Comparison of ENCODE assay signal across 9 mouse cellular contexts in the genomic region with DNA sequence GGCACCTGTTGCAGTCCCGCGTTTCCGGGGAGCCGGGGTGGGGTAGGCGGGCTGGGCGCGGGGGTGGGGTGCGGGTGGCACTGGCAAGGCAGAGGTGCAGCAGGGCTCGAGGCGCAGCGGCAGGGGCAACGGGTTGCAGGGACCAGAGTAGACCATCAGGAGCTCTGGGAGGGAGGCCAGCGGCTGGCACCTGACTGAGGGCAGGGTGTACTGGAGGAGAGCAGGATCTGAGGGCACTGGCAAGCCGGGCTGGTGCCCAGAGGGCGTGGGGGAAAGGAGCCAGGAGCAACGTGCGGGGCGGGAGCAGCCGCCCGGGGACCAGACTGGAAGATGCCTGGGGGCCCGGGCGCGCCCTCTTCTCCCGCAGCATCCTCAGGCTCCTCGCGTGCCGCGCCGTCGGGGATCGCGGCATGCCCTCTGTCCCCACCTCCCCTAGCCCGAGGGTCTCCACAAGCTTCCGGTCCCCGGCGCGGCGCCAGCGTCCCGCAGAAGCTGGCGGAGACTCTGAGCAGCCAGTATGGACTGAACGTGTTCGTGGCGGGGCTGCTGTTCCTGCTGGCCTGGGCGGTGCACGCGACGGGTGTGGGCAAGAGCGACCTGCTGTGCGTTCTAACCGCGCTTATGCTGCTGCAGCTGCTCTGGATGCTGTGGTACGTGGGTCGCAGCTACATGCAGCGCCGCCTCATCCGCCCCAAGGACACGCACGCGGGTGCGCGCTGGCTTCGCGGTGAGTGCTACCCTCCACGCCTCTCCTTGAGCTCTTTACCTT. TPM values are rescaled to one million over a fixed set of nuclear protein-coding genes. Genes with fewer than 3 reads are reported as not detected.
DNase-seq lines count a peak whose midpoint lies in the region; ATAC-seq and TF ChIP-seq lines count a peak whose summit lies in the region.
"Had no signal": no experiment of that assay in that cellular context is flagged by ENCODE, and none has a peak within 500 bp of the region (broad histone marks: within the 10 kb centered on the region; RNA-seq: fewer than 3 reads in every experiment).

No protein-coding gene starts in this region.

- H3K27me3 ChIP-seq in liver, embryonic 12.5 days (replicated peaks), result peaks cover 83% of the 10 kb centered on the region
- peaks cover 45% of the 10 kb centered on the region for H3K27me3 ChIP-seq in liver, postnatal 0 days (ENCODE audit: insufficient read depth, low read length)
- H3K27me3 ChIP-seq in embryonic facial prominence, embryonic 12.5 days, result peaks cover 62% of the 10 kb centered on the region
- peaks cover 67% of the 10 kb centered on the region for H3K27me3 ChIP-seq in intestine, embryonic 14.5 days (replicated peaks; ENCODE audit: control insufficient read depth, insufficient read depth, low read length)

- no peak overlapping the region for H3K27ac ChIP-seq in liver, embryonic 12.5 days
- H3K27ac ChIP-seq in liver, postnatal 0 days (ENCODE audit: low read depth), result no peak overlapping the region
- H3K27ac ChIP-seq in embryonic facial prominence, embryonic 12.5 days, result no peak overlapping the region
- H3K27ac ChIP-seq in intestine, embryonic 14.5 days (ENCODE audit: low read depth), result no peak overlapping the region

- H3K9me3 ChIP-seq in liver, embryonic 12.5 days (replicated peaks), result no peaks in the 10 kb centered on the region
- no peaks in the 10 kb centered on the region for H3K9me3 ChIP-seq in liver, postnatal 0 days (ENCODE audit: low read length)
- no peaks in the 10 kb centered on the region for H3K9me3 ChIP-seq in embryonic facial prominence, embryonic 12.5 days
- H3K9me3 ChIP-seq in intestine, embryonic 14.5 days (ENCODE audit: control insufficient read depth, low read length), result no peaks in the 10 kb centered on the region

- no peaks in the 10 kb centered on the region for H3K4me1 ChIP-seq in liver, embryonic 12.5 days
- no peaks in the 10 kb centered on the region for H3K4me1 ChIP-seq in liver, postnatal 0 days (ENCODE audit: insufficient read depth)
- H3K4me1 ChIP-seq in embryonic facial prominence, embryonic 12.5 days, result peaks cover 20% of the 10 kb centered on the region
- H3K4me1 ChIP-seq in intestine, embryonic 14.5 days (replicated peaks; ENCODE audit: control insufficient read depth, insufficient read depth, low read length), result no peaks in the 10 kb centered on the region; the same call in 1 of the 2 replicates

- H3K4me2 ChIP-seq in liver, embryonic 12.5 days, result peak overlapping the region; percentile 12; the same call in 1 of the 2 replicates
- no peak overlapping the region for H3K4me2 ChIP-seq in liver, postnatal 0 days (ENCODE audit: low read depth, low read length)
- peak overlapping the region; percentile 51 for H3K4me2 ChIP-seq in embryonic facial prominence, embryonic 12.5 days (replicated peaks)
- peak overlapping the region; percentile 41 for H3K4me2 ChIP-seq in intestine, embryonic 14.5 days (ENCODE audit: low read length)

- no peaks in the 10 kb centered on the region for H3K36me3 ChIP-seq in liver, embryonic 12.5 days
- H3K36me3 ChIP-seq in liver, postnatal 0 days (replicated peaks; ENCODE audit: insufficient read depth, low read length), result no peaks in the 10 kb centered on the region
- H3K36me3 ChIP-seq in embryonic facial prominence, embryonic 12.5 days, result no peaks in the 10 kb centered on the region
- H3K36me3 ChIP-seq in intestine, embryonic 14.5 days (ENCODE audit: control insufficient read depth, insufficient read depth, low read length), result no peaks in the 10 kb centered on the region

- peak overlapping the region; percentile 9; the same call in 1 of the 2 replicates for H3K4me3 ChIP-seq in liver, embryonic 12.5 days
- H3K4me3 ChIP-seq in liver, postnatal 0 days (ENCODE audit: low read depth, low read length), result no peak overlapping the region
- H3K4me3 ChIP-seq in embryonic facial prominence, embryonic 12.5 days, result peak overlapping the region; percentile 33
- H3K4me3 ChIP-seq in intestine, embryonic 14.5 days (ENCODE audit: low read depth, low read length), result peak overlapping the region; percentile 18

- WGBS in liver, embryonic 12.5 days (ENCODE audit: insufficient replicate concordance), result 4% methylated on average over 63 of the region's 65 CpGs
- 5% methylated on average over 45 of the region's 65 CpGs for WGBS in liver, postnatal 0 days (ENCODE audit: insufficient replicate concordance)
- WGBS in embryonic facial prominence, embryonic 12.5 days, result under 1% methylated on average over 60 of the region's 65 CpGs
- WGBS in intestine, embryonic 14.5 days, result 2% methylated on average over 45 of the region's 65 CpGs

- H3K9ac ChIP-seq in liver, embryonic 12.5 days, result no peak overlapping the region
- no peak overlapping the region for H3K9ac ChIP-seq in liver, postnatal 0 days (replicated peaks)
- peak overlapping the region; percentile 8; the same call in 1 of the 2 replicates for H3K9ac ChIP-seq in embryonic facial prominence, embryonic 12.5 days
- H3K9ac ChIP-seq in intestine, embryonic 14.5 days (ENCODE audit: low read length), result no peak overlapping the region

- ATAC-seq in liver, embryonic 12.5 days, result no peak
- ATAC-seq in liver, postnatal 0 days, result no peak
- no peak for ATAC-seq in embryonic facial prominence, embryonic 12.5 days (ENCODE audit: insufficient number of reproducible peaks, insufficient read depth, low FRiP score, low TSS enrichment)
- ATAC-seq in intestine, embryonic 14.5 days (replicated peaks; ENCODE audit: low FRiP score, low TSS enrichment, low read depth), result no peak
- no peak for ATAC-seq in erythroblast, adult 5-6 weeks (replicated peaks; ENCODE audit: low FRiP score, poor library complexity, severe bottlenecking)

- TF ChIP-seq EP300 in liver, postnatal 0 days (IDR thresholded peaks at IDR 0.05; ENCODE audit: low read depth), result no peak

- TF ChIP-seq CTCF in liver, postnatal 0 days (IDR thresholded peaks at IDR 0.05; ENCODE audit: low read depth), result no peak

- DNase-seq in liver, postnatal 0 days, result no peak
- peak; percentile 53 for DNase-seq in intestine, embryonic 14.5 days (ENCODE audit: low spot score)
- DNase-seq in retina, embryonic 14.5 days (ENCODE audit: low spot score), result peak; percentile 24
- no peak for DNase-seq in thymus, postnatal 14 days
- DNase-seq in thymus, postnatal 25 days, result no peak

RNA-seq across cellular contexts. Expression of gene Otop1, which starts 1.5 kb away (rescaled TPM):
- polyA plus RNA-seq in liver, embryonic 12.5 days (2016; fragmentation: Nextera tagmentation; extraction: Ambion mirVana), result not detected in 2 replicates
- not detected in 2 replicates for polyA plus RNA-seq in liver, postnatal 0 days (2015; fragmentation: Nextera tagmentation; extraction: Ambion mirVana)
- polyA plus RNA-seq in embryonic facial prominence, embryonic 12.5 days (2016; fragmentation: Nextera tagmentation; extraction: Ambion mirVana), result 0.06 and 0.13 TPM in 2 replicates
- polyA plus RNA-seq in intestine, embryonic 14.5 days (2014; fragmentation: Nextera tagmentation; extraction: Ambion mirVana), result not detected in 2 replicates
- total RNA-seq in erythroblast, adult 5-6 weeks (2015; ENCODE audit: low replicate concordance), result not detected in 2 replicates
- not detected in 2 replicates for total RNA-seq in erythroblast, adult 5-6 weeks (2017; ENCODE audit: low replicate concordance)
- total RNA-seq: liver, adult 2 months had no signal
- polyA plus RNA-seq: liver, adult 2 months had no signal

RNA-seq across cellular contexts. Expression of gene Tmem128, which starts 17.3 kb away (rescaled TPM):
- polyA plus RNA-seq in liver, embryonic 12.5 days (2016; fragmentation: Nextera tagmentation; extraction: Ambion mirVana), result 51.3 and 55.5 TPM in 2 replicates
- 45.3 and 45.8 TPM in 2 replicates for polyA plus RNA-seq in liver, postnatal 0 days (2015; fragmentation: Nextera tagmentation; extraction: Ambion mirVana)
- polyA plus RNA-seq in embryonic facial prominence, embryonic 12.5 days (2016; fragmentation: Nextera tagmentation; extraction: Ambion mirVana), result 66.1 and 71.3 TPM in 2 replicates
- polyA plus RNA-seq in intestine, embryonic 14.5 days (2014; fragmentation: Nextera tagmentation; extraction: Ambion mirVana), result 78.2 and 79.0 TPM in 2 replicates
- 27.3 and 39.7 TPM in 2 replicates for total RNA-seq in erythroblast, adult 5-6 weeks (2015; ENCODE audit: low replicate concordance)
- total RNA-seq in erythroblast, adult 5-6 weeks (2017; ENCODE audit: low replicate concordance), result 12.8 and 17.7 TPM in 2 replicates

RNA-seq across cellular contexts. Expression of gene Drd5, which starts 41.9 kb away (rescaled TPM):
- not detected in 2 replicates for polyA plus RNA-seq in liver, embryonic 12.5 days (2016; fragmentation: Nextera tagmentation; extraction: Ambion mirVana)
- polyA plus RNA-seq in liver, postnatal 0 days (2015; fragmentation: Nextera tagmentation; extraction: Ambion mirVana), result not detected in 2 replicates
- 0.41 and 0.43 TPM in 2 replicates for polyA plus RNA-seq in embryonic facial prominence, embryonic 12.5 days (2016; fragmentation: Nextera tagmentation; extraction: Ambion mirVana)
- not detected in 2 replicates for polyA plus RNA-seq in intestine, embryonic 14.5 days (2014; fragmentation: Nextera tagmentation; extraction: Ambion mirVana)
- total RNA-seq in erythroblast, adult 5-6 weeks (2015; ENCODE audit: low replicate concordance), result not detected in 2 replicates
- total RNA-seq in erythroblast, adult 5-6 weeks (2017; ENCODE audit: low replicate concordance), result not detected in 2 replicates
- total RNA-seq: liver, adult 2 months had no signal
- polyA plus RNA-seq: liver, adult 2 months had no signal

RNA-seq across cellular contexts. Expression of gene Lyar, which starts 57.0 kb away (rescaled TPM):
- 145 and 147 TPM in 2 replicates for polyA plus RNA-seq in liver, embryonic 12.5 days (2016; fragmentation: Nextera tagmentation; extraction: Ambion mirVana)
- polyA plus RNA-seq in liver, postnatal 0 days (2015; fragmentation: Nextera tagmentation; extraction: Ambion mirVana), result 29.4 and 38.6 TPM in 2 replicates
- polyA plus RNA-seq in embryonic facial prominence, embryonic 12.5 days (2016; fragmentation: Nextera tagmentation; extraction: Ambion mirVana), result 118 and 122 TPM in 2 replicates
- 100 and 111 TPM in 2 replicates for polyA plus RNA-seq in intestine, embryonic 14.5 days (2014; fragmentation: Nextera tagmentation; extraction: Ambion mirVana)
- total RNA-seq in erythroblast, adult 5-6 weeks (2015; ENCODE audit: low replicate concordance), result 13.6 and 34.0 TPM in 2 replicates
- 17.1 and 30.5 TPM in 2 replicates for total RNA-seq in erythroblast, adult 5-6 weeks (2017; ENCODE audit: low replicate concordance)

RNA-seq across cellular contexts. Expression of gene Zbtb49, which starts 57.0 kb away (rescaled TPM):
- 4.4 and 5.4 TPM in 2 replicates for polyA plus RNA-seq in liver, embryonic 12.5 days (2016; fragmentation: Nextera tagmentation; extraction: Ambion mirVana)
- 1.7 and 1.8 TPM in 2 replicates for polyA plus RNA-seq in liver, postnatal 0 days (2015; fragmentation: Nextera tagmentation; extraction: Ambion mirVana)
- 18.7 and 19.5 TPM in 2 replicates for polyA plus RNA-seq in embryonic facial prominence, embryonic 12.5 days (2016; fragmentation: Nextera tagmentation; extraction: Ambion mirVana)
- polyA plus RNA-seq in intestine, embryonic 14.5 days (2014; fragmentation: Nextera tagmentation; extraction: Ambion mirVana), result 10.5 and 12.4 TPM in 2 replicates
- total RNA-seq in erythroblast, adult 5-6 weeks (2015; ENCODE audit: low replicate concordance), result 1.0 and 13.4 TPM in 2 replicates
- total RNA-seq in erythroblast, adult 5-6 weeks (2017; ENCODE audit: low replicate concordance), result 1.9 and 2.0 TPM in 2 replicates

Comparison
In these comparisons a context has a peak if more than half of its experiments do, and no peak if none do; other contexts are left out.
1. DNase-seq: peak in intestine, embryonic 14.5 days (single experiment) and retina, embryonic 14.5 days (single experiment); none in liver, postnatal 0 days (single experiment), thymus, postnatal 14 days (single experiment) and thymus, postnatal 25 days (single experiment).